Mouse (Mus musculus) lung, postnatal 25 days (tissue): ENCODE measurements around the gene Abcd3.
A peak's percentile ranks its signal among the peaks of the same experiment; 100 is the strongest.

Source experiments
- DNase-seq: peaks from one replicate; pipeline ENCODE4 v3.0.0; 2022; ENCODE audit warnings: low spot score

Abcd3 gene

GRCm38 (mm10) chr3:121814877-121815548 lies at the start of gene Abcd3:
TSS of gene Abcd3 (minus strand) at chr3:121815302.
- peak; percentile 85 for DNase-seq

- peak; percentile 35 for DNase-seq
Observed at GRCm38 (mm10) chr3:121859142-121859541, 44.0 kb upstream of the Abcd3 start.

- no peak for DNase-seq
Observed at GRCm38 (mm10) chr3:121856131-121856530, 41.0 kb upstream of the Abcd3 start.

DNA sequence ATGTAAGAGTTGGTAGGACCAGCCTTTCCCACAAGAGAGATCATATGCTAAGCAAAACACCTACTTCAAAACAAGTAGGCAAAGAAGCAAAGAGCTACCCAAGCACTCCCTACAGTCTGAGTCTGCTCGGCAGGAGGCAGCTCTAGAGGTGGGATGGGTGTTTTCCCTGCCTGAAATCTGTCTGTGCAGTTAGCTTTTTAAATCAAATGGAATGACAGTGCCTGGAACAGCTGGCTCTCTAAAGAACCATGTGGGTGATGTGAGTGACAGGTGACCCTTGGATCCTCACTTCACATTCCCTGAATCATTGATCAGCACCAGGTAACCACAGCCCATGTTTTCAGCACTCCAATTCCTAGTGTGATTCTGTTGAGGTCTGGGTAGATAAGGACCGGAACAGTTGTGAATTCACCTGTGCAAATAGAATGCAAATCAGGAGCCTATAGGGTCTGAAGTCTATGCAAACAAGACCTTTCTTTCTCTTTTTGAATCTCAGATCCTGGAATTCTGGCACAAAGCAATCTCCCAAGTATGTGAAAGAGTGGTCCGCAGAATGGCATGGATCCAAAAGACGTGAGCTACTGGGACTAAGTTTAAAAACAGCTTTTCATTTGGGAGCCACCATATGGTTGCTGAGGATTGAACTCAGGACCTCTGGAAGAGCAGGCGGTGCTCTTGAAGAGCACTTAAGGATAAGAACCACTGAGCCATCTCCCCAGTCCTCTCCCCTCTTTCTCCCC lies 38.8 kb upstream of the Abcd3 start:
- peak; percentile 68 for DNase-seq

DNA sequence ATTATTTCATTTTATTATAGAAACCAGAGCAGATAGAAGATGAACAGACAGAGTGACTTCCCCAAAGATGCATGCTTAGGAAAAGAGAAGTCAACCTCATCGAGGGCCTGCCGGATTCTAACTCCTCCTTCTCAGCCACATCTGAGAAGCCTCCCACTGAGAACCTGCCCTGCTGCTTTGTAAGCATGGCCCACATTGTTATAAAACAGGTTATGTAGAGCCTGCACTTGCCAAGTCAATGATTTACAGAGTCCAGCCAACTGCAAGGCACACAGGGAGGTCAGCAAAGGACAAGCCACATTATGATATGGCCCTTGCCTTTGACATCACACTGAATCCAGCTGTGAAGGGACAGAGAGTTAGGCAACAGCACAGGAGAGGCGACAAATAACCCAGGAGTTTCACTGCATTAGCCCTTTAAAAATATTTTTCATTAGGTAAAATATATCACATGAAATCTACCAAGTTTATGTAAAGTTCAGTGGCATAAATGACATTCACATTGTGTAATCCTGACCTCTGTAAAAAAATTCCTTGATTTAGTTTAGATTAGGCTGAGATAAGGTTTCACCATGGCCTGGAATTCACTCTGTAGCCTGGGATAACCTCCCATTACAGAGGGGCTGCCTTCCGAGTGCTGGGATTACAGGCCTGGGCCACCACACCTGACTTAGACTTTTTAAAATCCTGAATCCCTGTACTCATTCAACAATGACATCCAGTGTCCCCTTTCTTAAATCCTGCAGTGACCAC lies 37.1 kb upstream of the Abcd3 start:
- peak; percentile 87 for DNase-seq

- DNase-seq, result peak; percentile 76
Observed at GRCm38 (mm10) chr3:121851006-121851405, 35.9 kb upstream of the Abcd3 start.

DNA sequence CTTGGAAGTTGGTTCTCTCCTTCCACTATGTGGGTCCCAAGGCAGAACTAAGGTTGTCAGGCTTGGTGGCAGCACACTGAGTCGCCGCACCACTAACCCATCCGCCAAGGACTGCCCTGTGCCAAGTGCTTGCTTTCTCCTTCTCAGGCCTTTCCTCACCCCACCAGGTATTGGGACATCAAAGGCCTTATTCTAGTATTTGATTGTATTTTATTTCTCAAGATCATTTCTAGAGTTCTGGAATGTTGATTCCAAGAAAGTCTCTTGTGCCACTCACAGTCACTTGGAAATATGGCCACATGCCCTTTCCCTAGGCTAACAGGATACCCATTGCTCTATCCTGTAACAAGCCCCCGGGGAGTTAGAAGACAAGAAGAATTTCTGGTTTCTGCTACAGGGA lies 35.3 kb upstream of the Abcd3 start:
- peak; percentile 61 for DNase-seq

- peak; percentile 17 for DNase-seq
Observed at GRCm38 (mm10) chr3:121847296-121847695, 32.2 kb upstream of the Abcd3 start.

DNA sequence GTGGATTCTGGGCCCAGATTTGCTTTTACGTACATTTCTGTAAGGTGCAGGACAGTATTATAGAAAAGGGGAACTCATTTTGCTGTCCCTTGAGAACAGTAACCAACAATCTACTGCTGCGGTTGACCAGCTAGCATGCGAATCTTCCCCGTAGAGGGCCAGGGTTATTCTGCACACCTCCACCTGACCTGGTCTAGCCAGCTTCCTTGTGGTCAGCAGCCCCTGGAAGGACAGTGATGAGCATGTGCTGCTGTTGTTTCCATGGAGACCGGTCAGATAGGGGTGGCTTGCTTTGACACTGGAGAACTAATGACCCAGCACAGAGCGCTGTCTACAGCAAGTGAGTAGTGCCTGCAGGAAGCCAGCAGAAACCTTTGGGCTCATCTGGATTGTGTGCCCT lies 29.6 kb upstream of the Abcd3 start:
- DNase-seq, result no peak

DNA sequence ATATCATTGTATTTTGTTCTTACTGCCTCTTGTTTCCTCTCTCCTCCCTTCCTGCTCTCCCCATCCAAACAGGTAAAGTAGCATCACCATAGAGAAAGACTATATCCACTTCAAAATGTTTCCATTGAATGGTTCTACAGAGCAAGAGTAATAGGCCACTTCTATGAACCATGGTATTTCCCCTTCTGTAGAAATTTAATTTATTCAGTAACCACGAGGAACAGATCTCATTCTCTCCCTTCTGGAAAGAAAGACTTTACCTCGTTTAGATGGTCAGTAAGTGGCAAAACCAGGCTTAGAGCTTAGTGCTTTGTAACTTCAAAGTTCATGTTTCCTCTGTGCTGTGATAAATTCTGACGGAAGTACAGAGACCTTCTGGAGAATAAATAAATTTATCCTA lies 28.9 kb upstream of the Abcd3 start:
- DNase-seq, result no peak

GRCm38 (mm10) chr3:121843254-121843653 lies 28.2 kb upstream of the Abcd3 start:
- DNase-seq, result no peak

GRCm38 (mm10) chr3:121842306-121842860 lies 27.3 kb upstream of the Abcd3 start:
- no peak for DNase-seq

- no peak for DNase-seq
Observed at GRCm38 (mm10) chr3:121841412-121842014, 26.4 kb upstream of the Abcd3 start.

DNA sequence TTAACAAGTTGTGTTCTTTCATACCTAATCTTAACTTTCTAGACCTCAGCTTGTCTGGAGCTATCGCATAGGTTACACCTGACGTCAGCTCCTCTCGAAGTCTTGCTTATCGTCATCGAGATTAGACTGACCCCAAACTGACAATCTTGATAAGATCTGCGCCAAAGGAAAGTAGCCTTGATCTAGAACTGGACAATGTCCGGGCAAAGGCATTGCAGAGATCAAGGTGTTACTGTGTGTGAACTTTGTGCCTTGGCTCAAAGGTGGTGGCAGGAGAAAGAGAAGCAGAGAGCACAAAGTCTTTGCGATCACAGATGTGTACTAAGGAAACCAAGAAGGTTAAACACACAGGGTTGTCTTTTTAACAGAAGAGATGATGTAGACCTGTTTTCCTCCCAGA lies 25.2 kb upstream of the Abcd3 start:
- no peak for DNase-seq

- no peak for DNase-seq
Observed at GRCm38 (mm10) chr3:121834732-121835131, 19.6 kb upstream of the Abcd3 start.

GRCm38 (mm10) chr3:121834250-121834649 lies 19.1 kb upstream of the Abcd3 start:
- DNase-seq, result no peak

GRCm38 (mm10) chr3:121825092-121825491 lies 10.0 kb upstream of the Abcd3 start:
- DNase-seq, result no peak

DNA sequence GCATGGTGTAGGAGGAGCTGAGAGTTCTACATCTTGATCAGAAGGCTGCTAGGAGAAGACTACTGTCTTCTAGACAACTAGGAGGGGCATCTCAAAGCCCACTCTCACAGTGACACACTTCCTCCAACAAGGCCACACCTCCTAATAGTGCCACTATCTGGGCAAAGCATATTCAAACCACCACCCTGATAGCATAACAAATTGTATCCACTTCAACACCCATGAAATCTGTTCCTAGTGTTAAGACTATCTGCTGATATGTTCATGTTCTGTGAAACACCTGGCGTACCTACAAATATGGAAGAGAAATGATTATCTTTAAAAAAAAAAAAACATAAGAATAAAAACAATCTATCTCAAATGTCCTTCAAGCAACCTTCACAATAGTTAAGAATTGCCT lies 9.2 kb upstream of the Abcd3 start:
- DNase-seq, result no peak

GRCm38 (mm10) chr3:121822643-121823042 lies 7.5 kb upstream of the Abcd3 start:
- no peak for DNase-seq

DNA sequence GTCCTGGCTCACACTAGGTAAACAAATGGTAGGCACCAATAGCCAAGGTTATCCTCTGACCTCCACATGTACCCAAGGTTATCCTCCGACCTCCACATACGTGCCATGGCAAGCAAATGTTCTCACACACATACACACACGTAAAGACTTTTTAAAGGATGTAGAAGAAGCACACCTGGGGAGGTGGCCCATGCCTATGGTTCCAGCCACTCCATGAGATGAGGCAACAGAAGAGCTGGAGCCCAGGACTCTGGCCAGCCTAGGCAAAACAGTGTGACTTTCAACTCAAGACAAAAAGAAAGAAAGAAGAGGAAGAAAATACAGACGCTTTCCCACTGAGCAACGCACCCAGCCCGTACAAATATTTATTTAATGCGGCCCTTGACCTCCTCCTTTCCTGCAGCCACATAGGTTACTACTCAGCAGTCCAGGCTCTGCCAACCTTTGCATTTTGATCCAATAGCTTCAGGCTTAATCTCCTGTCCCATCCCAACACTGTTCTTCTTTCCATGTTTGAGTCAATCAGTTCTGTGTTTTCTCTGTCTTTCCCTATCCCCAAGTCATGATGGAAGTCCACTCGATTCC lies 6.5 kb upstream of the Abcd3 start:
- peak; percentile 30 for DNase-seq

DNA sequence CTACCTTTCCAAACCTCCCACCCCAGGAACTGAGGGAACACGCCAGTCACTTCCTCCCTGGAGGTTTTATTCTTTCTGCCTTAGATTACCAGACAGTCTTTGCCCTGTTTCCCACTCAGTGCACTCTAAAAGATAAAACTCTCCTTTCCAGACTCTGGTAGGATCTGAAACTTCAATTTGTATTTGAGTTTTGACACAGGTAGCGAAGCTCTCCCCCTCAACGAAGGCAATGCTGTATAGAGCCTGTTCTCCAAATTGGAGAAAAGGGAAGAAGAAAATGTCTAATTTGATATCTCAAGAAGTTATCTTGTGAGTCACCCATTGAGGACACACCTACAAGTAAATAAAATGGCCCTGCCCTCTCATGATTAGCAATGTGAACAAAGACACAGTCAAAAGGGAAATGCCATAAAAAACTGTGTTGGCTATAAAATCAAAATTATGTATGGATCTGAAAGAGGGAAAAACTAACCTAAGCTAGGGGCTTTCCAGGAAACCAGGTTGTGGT lies 4.6 kb upstream of the Abcd3 start:
- no peak for DNase-seq
